Mouse (Mus musculus): Measurements from ENCODE around the gene Arap2.

The Arap2 gene

DNA sequence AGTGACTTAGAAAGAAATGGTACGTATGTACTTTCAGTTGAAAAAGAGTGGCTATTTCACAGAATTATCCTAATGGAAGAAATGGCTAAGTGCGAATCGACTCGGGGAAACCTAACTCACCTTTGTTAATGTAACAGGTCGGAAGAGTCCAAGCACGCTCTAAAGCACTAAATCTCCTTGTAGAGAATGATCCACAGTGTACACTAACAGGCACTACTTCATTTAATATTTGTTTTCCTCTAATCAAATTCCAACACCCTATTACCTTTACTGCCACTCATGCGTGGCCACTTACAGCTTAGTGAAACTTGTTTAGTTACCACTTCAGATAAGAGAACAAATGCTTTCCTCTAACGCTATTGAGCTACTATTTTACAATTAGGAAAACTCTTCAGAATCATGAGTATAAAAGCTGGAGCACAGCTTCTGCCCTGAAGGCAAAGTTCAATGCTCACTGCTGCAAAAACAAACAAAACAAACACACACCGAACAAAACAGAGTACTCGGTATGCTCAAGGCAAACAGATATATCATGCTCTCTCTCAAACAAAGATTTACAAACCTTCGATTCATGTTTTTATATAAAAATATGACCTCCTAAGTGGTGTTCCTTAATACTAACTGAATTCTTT lies 143.0 kb downstream of the Arap2 start:
- DNase-seq = no peak

DNA sequence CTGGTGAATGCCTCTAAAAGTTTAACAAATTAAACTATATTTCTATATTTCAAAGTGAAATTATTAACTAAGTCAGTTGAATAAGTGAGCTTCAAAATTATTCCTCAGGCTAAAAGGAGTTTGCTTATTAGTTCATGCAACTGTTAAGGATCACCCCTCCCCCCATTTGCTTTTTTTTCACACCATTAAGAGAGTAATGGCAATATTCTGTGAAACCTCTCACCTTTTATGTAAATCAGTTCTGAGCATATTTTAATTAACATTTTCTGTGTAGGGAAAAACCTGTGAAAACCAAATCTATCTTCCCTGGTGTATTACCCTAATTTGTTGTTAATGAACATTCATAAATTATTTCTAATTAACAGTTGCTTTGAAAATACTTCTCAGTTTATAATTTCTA lies 147.7 kb downstream of the Arap2 start:
- no peak for DNase-seq

DNA sequence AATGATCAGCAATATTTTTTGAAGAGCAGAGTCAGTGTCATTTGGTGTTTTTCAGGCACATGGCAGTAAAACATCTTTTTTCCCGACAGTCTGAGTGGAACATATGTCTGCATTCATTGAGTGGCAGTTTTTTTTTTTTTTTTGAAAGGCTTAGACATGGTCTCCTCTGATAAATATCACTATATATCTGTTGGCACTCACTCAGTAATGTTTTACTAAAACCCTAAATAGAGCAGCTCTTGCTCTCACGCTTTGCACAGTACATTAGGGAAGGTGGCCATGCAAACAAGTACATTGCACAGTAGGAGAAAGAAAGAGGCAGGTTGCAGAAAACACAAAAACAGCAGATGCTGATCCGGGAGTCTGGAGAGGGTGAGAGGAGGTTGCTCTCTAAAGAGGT lies 154.0 kb downstream of the Arap2 start:
- DNase-seq = no peak

GRCm38 (mm10) chr5:62587348-62587747 lies 178.6 kb downstream of the Arap2 start:
- DNase-seq = no peak

- DNase-seq = no peak
Measured at GRCm38 (mm10) chr5:62582643-62583042, 183.3 kb downstream of the Arap2 start.

GRCm38 (mm10) chr5:62581699-62582098 lies 184.3 kb downstream of the Arap2 start:
- no peak for DNase-seq

DNA sequence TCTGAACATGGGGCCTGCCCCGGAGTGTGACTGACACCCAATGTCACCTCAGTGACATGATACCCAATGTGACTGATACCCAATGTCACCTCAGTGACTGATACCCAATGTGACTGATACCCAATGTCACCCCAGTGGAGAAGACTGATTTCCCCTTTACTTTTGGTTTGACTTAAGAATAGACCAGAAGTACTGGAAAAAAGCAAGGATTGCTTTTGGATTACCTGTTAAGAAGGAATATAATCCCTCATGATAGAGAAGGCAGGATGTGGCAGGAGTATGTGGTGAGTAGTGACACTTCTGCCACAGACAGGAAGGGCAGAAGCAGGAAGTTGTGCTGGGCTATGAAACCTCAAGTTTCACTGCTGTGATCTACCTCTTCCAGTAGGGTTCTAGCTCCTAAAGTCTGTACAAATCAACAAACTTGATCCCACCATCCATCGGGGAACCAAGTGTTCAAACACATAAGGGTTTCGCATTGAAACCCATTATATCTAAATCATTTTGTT lies 191.6 kb downstream of the Arap2 start:
- DNase-seq = no peak
